Mouse (Mus musculus) limb, embryonic 12.5 days (tissue): Measurements from ENCODE around the gene Creb1. TPM values are rescaled to one million over a fixed set of nuclear protein-coding genes. Genes with fewer than 3 reads are reported as not detected.
"Not testable (repeated sequence)": the region's sequence is repeated elsewhere in the genome, so short reads cannot be mapped to it uniquely, and the experiment has no call there.

Experiments used
- ATAC-seq: fragments of 200-750 bp; cut with Nextera tagmentation; 2 replicates; pipeline ENCODE4 v1.8.0; 2017; ENCODE audit warnings: low read depth, moderate TSS enrichment; ENCODE audit not compliant: insufficient number of reproducible peaks, insufficient read depth, low FRiP score, low TSS enrichment
- H3K27ac ChIP-seq: fragments of 300-500 bp; sonication (generic); 2 replicates; pipeline ENCODE4 v1.5.1; 2016; ENCODE audit warnings: mild to moderate bottlenecking, moderate library complexity
- H3K27me3 ChIP-seq: fragments of 300-500 bp; sonication (generic); 2 replicates; pipeline ENCODE4 v1.6.1; 2016; ENCODE audit warnings: mild to moderate bottlenecking, moderate library complexity
- H3K36me3 ChIP-seq: fragments of 300-500 bp; sonication (generic); 2 replicates; pipeline ENCODE4 v1.6.1; 2016; ENCODE audit warnings: mild to moderate bottlenecking, moderate library complexity
- H3K4me1 ChIP-seq: fragments of 300-500 bp; sonication (generic); replicated peaks from 2 replicates; pipeline ENCODE4 v1.6.1; 2016
- H3K4me2 ChIP-seq: fragments of 300-500 bp; sonication (generic); 2 replicates; pipeline ENCODE4 v1.6.1; 2016; ENCODE audit warnings: mild to moderate bottlenecking, moderate library complexity
- H3K4me3 ChIP-seq: fragments of 300-500 bp; sonication (generic); replicated peaks from 2 replicates; pipeline ENCODE4 v1.5.1; 2016; ENCODE audit warnings: mild to moderate bottlenecking
- H3K9ac ChIP-seq: fragments of 300-500 bp; sonication (generic); replicated peaks from 2 replicates; pipeline ENCODE4 v1.6.1; 2016; ENCODE audit warnings: mild to moderate bottlenecking, moderate library complexity
- H3K9me3 ChIP-seq: fragments of 300-500 bp; sonication (generic); 2 replicates; pipeline ENCODE4 v1.6.1; 2016; ENCODE audit warnings: mild to moderate bottlenecking, moderate library complexity
- WGBS: fragments of 180-500 bp; shearing (Covaris S2); methylation state at CpG from one replicate; pipeline ENCODE4 v1.1.7; 2016; 5-methylcytosine and 5-hydroxymethylcytosine counted together
- polyA plus RNA-seq: library from polyadenylated mRNA; unstranded; fragments of >200 nt; fragmentation: Nextera tagmentation; extraction: Ambion mirVana; gene quantifications from 2 replicates; pipeline ENCODE4 v1.2.1, GENCODE M21; 2016

The Creb1 gene
- polyA plus RNA-seq, 1 experiment from 2014 or later, result 49.4 TPM

GRCm38 (mm10) chr1:64546070-64546469 is 13.6 kb downstream of the Creb1 start:
- ATAC-seq, result no peak
- Histone ChIP-seq H3K9me3 (no peaks in the 10 kb centered on the region), H3K27ac (no peak overlapping the region), H3K4me3 (no peak overlapping the region), H3K4me1 (no peaks in the 10 kb centered on the region), H3K36me3 (peaks cover 14% of the 10 kb centered on the region), H3K9ac (no peak overlapping the region), H3K4me2 (no peak overlapping the region), H3K27me3 (no peaks in the 10 kb centered on the region)
- 83% methylated on average over 3 of the region's 3 CpGs for WGBS

- no peaks in the 10 kb centered on the region for H3K9me3 ChIP-seq
- no peak for ATAC-seq
- H3K4me1 ChIP-seq, result no peaks in the 10 kb centered on the region
- WGBS, result 82% methylated on average over 2 of the region's 2 CpGs
- H3K4me2 ChIP-seq, result no peak overlapping the region
- H3K36me3 ChIP-seq, result peaks cover 30% of the 10 kb centered on the region
- no peak overlapping the region for H3K27ac ChIP-seq
- no peak overlapping the region for H3K9ac ChIP-seq
- H3K27me3 ChIP-seq, result no peaks in the 10 kb centered on the region
- H3K4me3 ChIP-seq, result no peak overlapping the region
These were observed 16.9 kb downstream of the Creb1 start for GRCm38 (mm10) chr1:64549380-64549779.

GRCm38 (mm10) chr1:64551908-64552307 is 19.5 kb downstream of the Creb1 start:
- H3K4me1 ChIP-seq, result no peaks in the 10 kb centered on the region
- H3K36me3 ChIP-seq, result peaks cover 46% of the 10 kb centered on the region
- 68% methylated on average over 2 of the region's 2 CpGs for WGBS
- H3K9ac ChIP-seq, result no peak overlapping the region
- H3K9me3 ChIP-seq, result no peaks in the 10 kb centered on the region
- no peak overlapping the region for H3K27ac ChIP-seq
- no peak overlapping the region for H3K4me2 ChIP-seq
- H3K4me3 ChIP-seq, result no peak overlapping the region
- ATAC-seq, result no peak
- no peaks in the 10 kb centered on the region for H3K27me3 ChIP-seq

GRCm38 (mm10) chr1:64560105-64560504 is 27.7 kb downstream of the Creb1 start:
- WGBS, result 91% methylated on average over 3 of the region's 3 CpGs
- Histone ChIP-seq H3K4me1 (no peaks in the 10 kb centered on the region), H3K27me3 (no peaks in the 10 kb centered on the region), H3K4me2 (no peak overlapping the region), H3K27ac (no peak overlapping the region), H3K9ac (no peak overlapping the region), H3K36me3 (peaks cover 48% of the 10 kb centered on the region), H3K9me3 (no peaks in the 10 kb centered on the region), H3K4me3 (no peak overlapping the region)
- ATAC-seq, result no peak

- Histone ChIP-seq H3K4me1 (no peaks in the 10 kb centered on the region), H3K36me3 (peaks cover 55% of the 10 kb centered on the region), H3K4me3 (no peak overlapping the region), H3K27me3 (no peaks in the 10 kb centered on the region), H3K27ac (no peak overlapping the region), H3K4me2 (no peak overlapping the region), H3K9me3 (no peaks in the 10 kb centered on the region), H3K9ac (no peak overlapping the region)
- ATAC-seq, result no peak
These were observed 35.8 kb downstream of the Creb1 start for GRCm38 (mm10) chr1:64568206-64568605.

GRCm38 (mm10) chr1:64576022-64576421 is 43.6 kb downstream of the Creb1 start:
- H3K27me3 ChIP-seq, result no peaks in the 10 kb centered on the region
- no peaks in the 10 kb centered on the region for H3K4me1 ChIP-seq
- no peak overlapping the region for H3K27ac ChIP-seq
- H3K36me3 ChIP-seq, result peaks cover 57% of the 10 kb centered on the region
- no peak overlapping the region for H3K4me2 ChIP-seq
- no peak overlapping the region for H3K9ac ChIP-seq
- WGBS, result 85% methylated on average over 7 of the region's 7 CpGs
- H3K9me3 ChIP-seq, result no peaks in the 10 kb centered on the region
- H3K4me3 ChIP-seq, result no peak overlapping the region
- no peak for ATAC-seq

GRCm38 (mm10) chr1:64576732-64577131 is 44.3 kb downstream of the Creb1 start:
- Histone ChIP-seq H3K9me3 (no peaks in the 10 kb centered on the region), H3K9ac (no peak overlapping the region), H3K36me3 (peaks cover 62% of the 10 kb centered on the region), H3K4me2 (no peak overlapping the region), H3K4me3 (no peak overlapping the region), H3K27ac (no peak overlapping the region), H3K27me3 (no peaks in the 10 kb centered on the region), H3K4me1 (no peaks in the 10 kb centered on the region)
- 83% methylated on average over 2 of the region's 2 CpGs for whole genome bisulfite sequencing
- no peak for ATAC-seq

- ATAC-seq, H3K27ac ChIP-seq, H3K27me3 ChIP-seq, H3K4me3 ChIP-seq, H3K4me1 ChIP-seq, H3K9ac ChIP-seq, H3K4me2 ChIP-seq, H3K9me3 ChIP-seq: not testable (repeated sequence)
- WGBS, result 38% methylated on average over 9 of the region's 9 CpGs
- peaks cover 67% of the 10 kb centered on the region for H3K36me3 ChIP-seq
These were observed 45.5 kb downstream of the Creb1 start for GRCm38 (mm10) chr1:64577911-64578310.

GRCm38 (mm10) chr1:64578801-64579200 is 46.4 kb downstream of the Creb1 start:
- no peaks in the 10 kb centered on the region for H3K9me3 ChIP-seq
- ATAC-seq, result no peak
- H3K9ac ChIP-seq, result no peak overlapping the region
- no peak overlapping the region for H3K4me3 ChIP-seq
- H3K4me2 ChIP-seq, result no peak overlapping the region
- WGBS, result 87% methylated on average over 3 of the region's 3 CpGs
- peaks cover 62% of the 10 kb centered on the region for H3K36me3 ChIP-seq
- H3K27ac ChIP-seq, result no peak overlapping the region
- no peaks in the 10 kb centered on the region for H3K27me3 ChIP-seq
- no peaks in the 10 kb centered on the region for H3K4me1 ChIP-seq

GRCm38 (mm10) chr1:64598926-64599325 is 66.5 kb downstream of the Creb1 start:
- H3K36me3 ChIP-seq, result peaks cover 48% of the 10 kb centered on the region
- H3K4me3 ChIP-seq, result no peak overlapping the region
- H3K9me3 ChIP-seq, result no peaks in the 10 kb centered on the region
- no peak overlapping the region for H3K27ac ChIP-seq
- no peak overlapping the region for H3K4me2 ChIP-seq
- H3K27me3 ChIP-seq, result no peaks in the 10 kb centered on the region
- no peak for ATAC-seq
- H3K4me1 ChIP-seq, result no peaks in the 10 kb centered on the region
- H3K9ac ChIP-seq, result no peak overlapping the region
- WGBS, result 62% methylated on average over 5 of the region's 5 CpGs

- ATAC-seq, result no peak
- H3K27ac ChIP-seq, result no peak overlapping the region
- peaks cover 52% of the 10 kb centered on the region for H3K36me3 ChIP-seq
- WGBS, result 91% methylated on average over 7 of the region's 7 CpGs
- no peak overlapping the region for H3K4me2 ChIP-seq
- H3K27me3 ChIP-seq, result no peaks in the 10 kb centered on the region
- no peak overlapping the region for H3K4me3 ChIP-seq
- no peak overlapping the region for H3K9ac ChIP-seq
- H3K9me3 ChIP-seq, result no peaks in the 10 kb centered on the region
- no peaks in the 10 kb centered on the region for H3K4me1 ChIP-seq
These were observed 68.1 kb downstream of the Creb1 start for GRCm38 (mm10) chr1:64600413-64601077.

- Histone ChIP-seq H3K4me3 (no peak overlapping the region), H3K4me2 (no peak overlapping the region), H3K36me3 (peaks cover 44% of the 10 kb centered on the region), H3K9ac (no peak overlapping the region), H3K4me1 (no peaks in the 10 kb centered on the region), H3K27me3 (no peaks in the 10 kb centered on the region), H3K27ac (no peak overlapping the region), H3K9me3 (no peaks in the 10 kb centered on the region)
- no peak for ATAC-seq
- WGBS, result 92% methylated on average over 6 of the region's 6 CpGs
These were observed 68.9 kb downstream of the Creb1 start for GRCm38 (mm10) chr1:64601242-64601842.
